Mouse (Mus musculus) C2C12 (cell line): ENCODE data around the gene Macrod1. TPM values are rescaled to one million over a fixed set of nuclear protein-coding genes. Genes with fewer than 3 reads are reported as not detected.

Experiments
- H3K27me3 ChIP-seq: one replicate; pipeline ENCODE4 v1.6.1; 2011; ENCODE audit not compliant: control insufficient read depth, insufficient read depth, insufficient read length
- H3K36me3 ChIP-seq: one replicate; pipeline ENCODE4 v1.6.1; 2011; ENCODE audit not compliant: control insufficient read depth, insufficient read depth
- H3K4me3 ChIP-seq: one replicate; pipeline ENCODE4 v1.5.1; 2011; ENCODE audit warnings: mild to moderate bottlenecking, control low read depth; ENCODE audit not compliant: poor library complexity, insufficient read depth, severe bottlenecking
- H3K79me2 ChIP-seq: one replicate; pipeline ENCODE4 v1.6.1; 2011; ENCODE audit not compliant: control insufficient read depth, insufficient read depth
- H3K79me3 ChIP-seq: one replicate; pipeline ENCODE4 v1.6.1; 2011; ENCODE audit warnings: low read depth, control low read depth
- H3ac ChIP-seq: one replicate; pipeline ENCODE3; 2011; ENCODE audit warnings: low read depth; ENCODE audit not compliant: control insufficient read depth, insufficient read length
- CEBPB ChIP-seq: IDR thresholded peaks from one replicate; pipeline ENCODE4 v1.6.1; 2011; ENCODE audit warnings: low read depth, mild to moderate bottlenecking, control low read depth, moderate library complexity
- CTCF ChIP-seq: IDR thresholded peaks from one replicate; pipeline ENCODE4 v1.5.1; 2011; ENCODE audit not compliant: control insufficient read depth, insufficient read depth, insufficient read length
- FOSL1 ChIP-seq: IDR thresholded peaks from one replicate; pipeline ENCODE4 v1.8.0; 2011; ENCODE audit warnings: mild to moderate bottlenecking, low read length; ENCODE audit not compliant: poor library complexity, insufficient read depth, severe bottlenecking
- MAX ChIP-seq: IDR thresholded peaks from one replicate; pipeline ENCODE4 v1.6.1; 2011; ENCODE audit warnings: mild to moderate bottlenecking, control low read depth
- MYOD1 ChIP-seq: IDR thresholded peaks from one replicate; pipeline ENCODE4 v1.6.1; 2011; ENCODE audit warnings: low read depth; ENCODE audit not compliant: control insufficient read depth, insufficient read length
- MYOG ChIP-seq: IDR thresholded peaks from one replicate; pipeline ENCODE4 v1.6.1; 2011; ENCODE audit not compliant: control insufficient read depth, insufficient read length; ENCODE audit errors: extremely low read depth
- USF1 ChIP-seq: IDR thresholded peaks from one replicate; pipeline ENCODE4 v1.6.1; 2011; ENCODE audit warnings: low read depth, mild to moderate bottlenecking, control low read depth, moderate library complexity
- polyA plus RNA-seq: library from polyadenylated mRNA; unstranded; fragments of >200 nt; fragmentation: generic; extraction: Trizol; gene quantifications from one replicate; pipeline ENCODE4 v1.2.1, GENCODE M21; 2012; ENCODE audit warnings: missing spikeins

Macrod1 gene
- polyA plus RNA-seq, 1 experiment, result 8.3 TPM

GRCm38 (mm10) chr19:7140856-7141421 is 84.3 kb downstream of the Macrod1 start:
- TF ChIP-seq MYOD1 (no peak), FOSL1 (no peak), MAX (no peak), MYOG (no peak), CTCF (no peak), CEBPB (no peak), USF1 (no peak)
- H3K79me2 ChIP-seq, result no peaks in the 10 kb centered on the region
- no peaks in the 10 kb centered on the region for H3K36me3 ChIP-seq
- no peak overlapping the region for H3K4me3 ChIP-seq
- no peak overlapping the region for H3ac ChIP-seq
- no peaks in the 10 kb centered on the region for H3K79me3 ChIP-seq
- H3K27me3 ChIP-seq, result peaks cover 3% of the 10 kb centered on the region

DNA sequence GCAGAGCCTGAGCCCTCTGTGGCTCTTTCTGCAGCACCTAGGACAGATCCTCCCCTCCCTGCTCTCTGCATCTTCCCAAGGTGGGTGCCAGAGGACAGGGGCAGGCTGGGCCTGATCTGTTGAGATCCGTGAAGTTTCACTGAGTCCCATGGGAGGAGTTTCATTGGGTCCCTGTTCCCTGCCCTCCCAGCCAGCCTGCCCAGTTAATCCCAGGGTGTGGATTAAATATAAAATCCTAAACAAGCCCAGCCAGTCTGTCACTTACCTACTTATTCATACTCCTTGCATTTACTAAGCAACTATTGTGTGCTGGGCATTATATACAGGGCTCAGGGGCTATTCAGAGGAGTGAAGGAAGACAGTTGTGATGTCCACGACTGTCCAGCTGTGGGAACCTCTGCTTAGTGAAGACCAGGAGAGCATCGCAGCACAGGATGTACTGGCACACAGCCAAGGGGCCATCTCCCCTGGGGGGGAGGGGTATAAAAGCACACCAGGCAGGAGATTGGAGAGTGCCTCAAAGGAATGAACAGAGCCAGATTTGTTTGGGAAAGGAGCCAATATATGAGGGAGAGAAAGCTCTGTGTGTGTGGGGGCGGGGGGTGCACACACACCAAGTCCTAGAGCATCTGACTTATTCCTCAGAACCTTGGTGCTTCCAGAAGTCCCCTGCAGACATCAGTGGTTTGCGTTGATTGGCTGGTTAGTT is 85.8 kb downstream of the Macrod1 start:
- H3K4me3 ChIP-seq, result no peak overlapping the region
- TF ChIP-seq CEBPB (no peak), CTCF (no peak), MYOG (no peak)
- H3K27me3 ChIP-seq, result peaks cover 3% of the 10 kb centered on the region
- no peaks in the 10 kb centered on the region for H3K36me3 ChIP-seq
- no peaks in the 10 kb centered on the region for H3K79me2 ChIP-seq
- no peak overlapping the region for H3ac ChIP-seq
- no peaks in the 10 kb centered on the region for H3K79me3 ChIP-seq

GRCm38 (mm10) chr19:7143854-7144253 is 87.2 kb downstream of the Macrod1 start:
- Histone ChIP-seq H3K79me3 (no peaks in the 10 kb centered on the region), H3K79me2 (no peaks in the 10 kb centered on the region), H3K27me3 (peaks cover 3% of the 10 kb centered on the region), H3ac (peak overlapping the region; percentile 46), H3K4me3 (no peak overlapping the region), H3K36me3 (no peaks in the 10 kb centered on the region)
- TF ChIP-seq FOSL1 (no peak), CTCF (no peak), MYOD1 (no peak), MYOG (no peak), MAX (no peak), USF1 (no peak), CEBPB (no peak)

- H3ac ChIP-seq, result no peak overlapping the region
- H3K79me3 ChIP-seq, result no peaks in the 10 kb centered on the region
- peaks cover 3% of the 10 kb centered on the region for H3K27me3 ChIP-seq
- H3K4me3 ChIP-seq, result no peak overlapping the region
- H3K79me2 ChIP-seq, result no peaks in the 10 kb centered on the region
- TF ChIP-seq CEBPB (no peak), MAX (no peak), MYOD1 (no peak), USF1 (no peak), FOSL1 (no peak), MYOG (no peak), CTCF (no peak)
- no peaks in the 10 kb centered on the region for H3K36me3 ChIP-seq
Measured at GRCm38 (mm10) chr19:7144458-7144857, 87.8 kb downstream of the Macrod1 start.

DNA sequence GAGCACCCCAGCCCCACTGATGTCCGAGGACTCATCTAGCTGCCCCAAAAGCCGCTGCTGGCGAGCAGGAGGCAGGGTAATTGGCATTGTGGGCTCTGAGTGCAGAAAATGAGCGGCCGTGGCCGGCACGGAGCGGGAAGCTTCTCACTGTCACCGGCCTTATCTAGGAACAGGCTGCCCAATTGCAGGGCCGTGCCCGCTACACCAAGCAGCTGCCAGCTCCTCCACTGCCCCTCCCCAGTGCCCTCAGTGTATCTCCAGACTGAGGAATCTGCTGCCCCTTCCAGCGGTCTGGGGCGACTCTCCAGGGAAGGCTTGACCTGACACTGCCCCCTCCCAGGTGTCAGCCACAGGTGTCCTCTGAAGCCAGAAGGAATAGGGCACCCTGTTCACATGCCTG is 89.8 kb downstream of the Macrod1 start:
- peaks cover 3% of the 10 kb centered on the region for H3K27me3 ChIP-seq
- H3K4me3 ChIP-seq, result no peak overlapping the region
- H3K36me3 ChIP-seq, result no peaks in the 10 kb centered on the region
- TF ChIP-seq MYOG, result no peak
- no peak for TF ChIP-seq CEBPB
- no peak for TF ChIP-seq FOSL1
- no peak for TF ChIP-seq MYOD1
- no peak overlapping the region for H3ac ChIP-seq
- H3K79me3 ChIP-seq, result no peaks in the 10 kb centered on the region
- H3K79me2 ChIP-seq, result no peaks in the 10 kb centered on the region

GRCm38 (mm10) chr19:7148096-7148495 is 91.5 kb downstream of the Macrod1 start:
- peaks cover 3% of the 10 kb centered on the region for H3K27me3 ChIP-seq

More at GRCm38 (mm10) chr19:7148096-7148495, 91.5 kb downstream of the Macrod1 start:
- H3K4me3 ChIP-seq, result no peak overlapping the region
- H3K79me2 ChIP-seq, result no peaks in the 10 kb centered on the region
- H3K36me3 ChIP-seq, result no peaks in the 10 kb centered on the region
- no peak overlapping the region for H3ac ChIP-seq
- TF ChIP-seq FOSL1 (no peak), MYOG (no peak), MYOD1 (no peak), USF1 (no peak), CTCF (no peak), CEBPB (no peak), MAX (no peak)
- no peaks in the 10 kb centered on the region for H3K79me3 ChIP-seq
